Mouse (Mus musculus): ENCODE results near the gene Gapdh.

DNA sequence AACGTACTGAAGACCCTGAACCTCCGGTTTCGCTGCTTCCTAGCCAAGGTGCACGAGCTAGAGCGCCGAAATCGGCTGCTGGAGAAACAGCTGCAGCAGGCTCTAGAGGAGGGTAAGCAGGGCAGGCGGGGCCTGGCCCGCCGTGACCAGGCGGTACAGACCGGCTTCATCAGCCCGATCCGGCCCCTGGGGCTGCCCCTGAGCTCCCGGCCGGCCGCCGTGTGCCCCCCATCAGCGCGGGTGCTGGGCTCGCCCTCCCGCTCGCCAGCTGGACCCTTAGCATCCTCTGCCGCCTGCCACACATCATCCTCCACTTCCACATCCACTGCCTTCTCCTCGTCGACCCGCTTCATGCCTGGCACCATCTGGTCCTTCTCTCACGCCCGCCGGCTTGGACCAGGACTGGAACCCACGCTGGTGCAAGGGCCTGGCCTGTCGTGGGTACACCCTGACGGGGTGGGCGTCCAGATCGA is 20.8 kb downstream of the Gapdh start:
- TF ChIP-seq POLR2A (IDR thresholded peaks at IDR 0.05; ENCODE audit: extremely low read depth, insufficient read depth, low read length) (no peak), CTCF (IDR thresholded peaks at IDR 0.05; ENCODE audit: low read depth, low read length) (no peak)

All from liver, adult 2 months (tissue).